Mouse (Mus musculus) stomach, postnatal 0 days (tissue): Measurements from ENCODE around the gene 1700069L16Rik. TPM values are rescaled to one million over a fixed set of nuclear protein-coding genes. Genes with fewer than 3 reads are reported as not detected.
A peak's percentile ranks its signal among the peaks of the same experiment; 100 is the strongest.

ENCODE experiments used
- ATAC-seq: fragments of 200-750 bp; cut with Nextera tagmentation; 2 replicates; pipeline ENCODE4 v1.8.0; 2017; ENCODE audit not compliant: low FRiP score, low TSS enrichment
- DNase-seq: peaks from one replicate; pipeline ENCODE4 v3.0.0-alpha.2; 2016; ENCODE audit warnings: low spot score
- H3K27ac ChIP-seq: fragments of 300-500 bp; sonication (generic); replicated peaks from 2 replicates; pipeline ENCODE4 v1.5.1; 2014; ENCODE audit warnings: mild to moderate bottlenecking, control low read depth
- H3K27me3 ChIP-seq: fragments of 300-500 bp; sonication (generic); 2 replicates; pipeline ENCODE4 v1.6.1; 2014; ENCODE audit warnings: low read length; ENCODE audit not compliant: control insufficient read depth, insufficient read depth
- H3K36me3 ChIP-seq: fragments of 300-500 bp; sonication (generic); 2 replicates; pipeline ENCODE4 v1.6.1; 2014; ENCODE audit warnings: low read length, mixed read lengths; ENCODE audit not compliant: control insufficient read depth, insufficient read depth
- H3K4me1 ChIP-seq: fragments of 300-500 bp; sonication (generic); replicated peaks from 2 replicates; pipeline ENCODE4 v1.6.1; 2014; ENCODE audit warnings: antibody characterized with exemption; ENCODE audit not compliant: control insufficient read depth, insufficient read depth
- H3K4me2 ChIP-seq: fragments of 300-500 bp; sonication (generic); replicated peaks from 2 replicates; pipeline ENCODE4 v1.6.1; 2014; ENCODE audit warnings: low read depth, mild to moderate bottlenecking, control low read depth, moderate library complexity
- H3K4me3 ChIP-seq: fragments of 300-500 bp; sonication (generic); 2 replicates; pipeline ENCODE4 v1.5.1; 2014; ENCODE audit warnings: low read depth, low read length, control low read depth
- H3K9ac ChIP-seq: fragments of 300-500 bp; sonication (generic); 2 replicates; pipeline ENCODE4 v1.6.1; 2014; ENCODE audit warnings: mild to moderate bottlenecking, low read length, control low read depth, mixed read lengths
- H3K9me3 ChIP-seq: fragments of 300-500 bp; sonication (generic); 2 replicates; pipeline ENCODE4 v1.6.1; 2016; ENCODE audit warnings: low read length; ENCODE audit not compliant: control insufficient read depth
- CTCF ChIP-seq: IDR thresholded peaks from 2 replicates; pipeline ENCODE4 v1.5.1; 2016; ENCODE audit warnings: antibody characterized with exemption, low read depth, mild to moderate bottlenecking, moderate library complexity
- EP300 ChIP-seq: optimal IDR thresholded peaks from 2 replicates; pipeline ENCODE3; 2016; ENCODE audit warnings: antibody characterized with exemption
- WGBS: fragments of 180-500 bp; shearing (Covaris S2); extraction: QIAGEN DNeasy Blood & Tissue Kit; methylation state at CpG from one replicate; pipeline ENCODE4 v1.1.7; 2014; 5-methylcytosine and 5-hydroxymethylcytosine counted together
- polyA plus RNA-seq: library from polyadenylated mRNA; unstranded; fragments of >200 nt; fragmentation: Nextera tagmentation; extraction: Ambion mirVana; gene quantifications from 2 replicates; pipeline ENCODE4 v1.2.1, GENCODE M21; 2015

The 1700069L16Rik gene
- polyA plus RNA-seq, 1 experiment from 2014 or later, result not detected

DNA sequence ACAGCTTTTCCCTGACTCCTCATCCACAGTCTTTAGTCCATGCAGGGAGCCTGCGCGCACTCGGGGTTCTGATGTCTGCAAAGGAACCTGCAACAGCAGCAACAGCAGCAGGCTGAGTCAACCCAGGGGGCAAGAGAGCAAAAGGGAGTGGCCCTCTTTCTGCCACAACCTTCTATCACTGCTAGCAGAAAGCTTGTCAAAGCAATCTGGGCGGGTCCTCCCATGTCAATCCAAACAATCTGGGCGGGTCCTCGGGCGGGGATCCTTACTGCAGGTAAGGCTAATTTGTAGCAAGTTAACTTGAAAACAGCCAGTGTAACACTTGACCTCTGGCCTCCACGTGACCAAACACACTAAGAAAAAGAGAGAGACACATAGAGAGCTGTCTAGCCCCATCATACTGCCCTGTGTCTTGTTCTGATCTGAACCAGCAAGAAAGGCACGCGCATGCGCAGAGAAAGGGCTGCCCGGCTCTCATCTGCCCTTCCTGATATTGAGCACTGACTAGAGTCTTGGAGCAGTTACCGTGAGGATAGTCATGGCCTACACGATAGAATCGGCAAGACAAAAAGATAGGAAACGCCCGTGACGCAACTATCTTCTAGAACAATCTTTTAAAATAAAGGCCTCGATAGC is 24.1 kb downstream of the 1700069L16Rik start:
- no peak overlapping the region for H3K27ac ChIP-seq
- DNase-seq (peak; percentile 26), ATAC-seq (no peak)
- no peaks in the 10 kb centered on the region for H3K36me3 ChIP-seq
- H3K27me3 ChIP-seq, result no peaks in the 10 kb centered on the region
- TF ChIP-seq CTCF, result no peak
- TF ChIP-seq EP300, result no peak
- H3K9me3 ChIP-seq, result no peaks in the 10 kb centered on the region
- H3K4me2 ChIP-seq, result no peak overlapping the region
- no peak overlapping the region for H3K9ac ChIP-seq
- no peaks in the 10 kb centered on the region for H3K4me1 ChIP-seq
- 67% methylated on average over 19 of the region's 19 CpGs for WGBS
- no peak overlapping the region for H3K4me3 ChIP-seq

DNA sequence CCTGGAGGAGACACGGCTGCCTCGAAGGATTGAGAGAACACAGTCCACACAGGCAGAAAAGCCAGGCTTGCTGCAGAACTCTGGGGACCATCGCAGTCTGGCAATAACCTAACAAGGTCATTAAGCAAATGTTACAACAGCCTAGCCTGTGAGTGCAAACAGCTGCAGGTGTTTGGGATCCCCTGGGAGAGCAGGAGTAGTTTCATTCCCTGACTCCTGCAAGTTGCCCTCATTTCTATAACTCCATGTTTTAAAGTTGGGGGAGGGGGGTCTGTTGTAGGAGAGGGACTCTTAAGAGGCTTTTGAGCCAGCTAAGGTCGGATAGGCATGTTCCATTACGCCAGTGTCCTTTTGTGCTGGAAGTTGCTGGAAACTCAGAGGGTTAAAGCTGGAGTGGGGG is 30.2 kb downstream of the 1700069L16Rik start:
- Histone ChIP-seq H3K27me3 (no peaks in the 10 kb centered on the region), H3K4me3 (no peak overlapping the region), H3K4me1 (no peaks in the 10 kb centered on the region), H3K36me3 (no peaks in the 10 kb centered on the region), H3K4me2 (no peak overlapping the region), H3K9ac (no peak overlapping the region), H3K9me3 (no peaks in the 10 kb centered on the region), H3K27ac (no peak overlapping the region)
- ATAC-seq (no peak), DNase-seq (no peak)
- no peak for TF ChIP-seq CTCF
- no peak for TF ChIP-seq EP300
- 33% methylated on average over 5 of the region's 5 CpGs for WGBS

DNA sequence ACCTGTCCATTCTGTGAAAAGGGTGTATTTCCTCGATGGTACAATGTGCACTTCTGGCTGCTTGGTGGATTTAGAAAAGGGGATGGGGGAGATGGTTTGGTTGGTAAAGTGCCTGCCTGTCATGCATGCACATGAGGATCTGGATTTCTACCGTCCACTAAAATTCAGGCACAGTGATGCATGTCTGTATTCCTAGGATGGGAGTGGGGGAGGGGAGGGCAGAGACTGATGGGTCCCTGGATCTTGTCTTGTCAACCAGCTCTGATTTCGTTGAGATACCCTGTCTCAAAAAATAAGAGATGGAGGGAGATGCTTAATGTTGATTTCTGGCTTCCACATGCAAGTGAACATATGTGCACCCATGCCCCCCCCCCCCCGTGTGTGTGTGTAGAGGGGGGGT is 30.6 kb downstream of the 1700069L16Rik start:
- Histone ChIP-seq H3K4me3 (no peak overlapping the region), H3K9me3 (no peaks in the 10 kb centered on the region), H3K27me3 (no peaks in the 10 kb centered on the region), H3K27ac (no peak overlapping the region), H3K36me3 (no peaks in the 10 kb centered on the region), H3K4me1 (no peaks in the 10 kb centered on the region), H3K9ac (no peak overlapping the region), H3K4me2 (no peak overlapping the region)
- no peak for TF ChIP-seq EP300
- no peak for TF ChIP-seq CTCF
- DNase-seq, result no peak
- no peak for ATAC-seq
- 58% methylated on average over 4 of the region's 4 CpGs for whole genome bisulfite sequencing

GRCm38 (mm10) chr5:113693196-113693755 is 31.3 kb downstream of the 1700069L16Rik start:
- Histone ChIP-seq H3K27ac (no peak overlapping the region), H3K27me3 (no peaks in the 10 kb centered on the region), H3K4me3 (no peak overlapping the region), H3K4me1 (no peaks in the 10 kb centered on the region), H3K9ac (no peak overlapping the region), H3K4me2 (no peak overlapping the region), H3K36me3 (no peaks in the 10 kb centered on the region), H3K9me3 (no peaks in the 10 kb centered on the region)
- 88% methylated on average over 8 of the region's 8 CpGs for WGBS
- DNase-seq, result no peak
- TF ChIP-seq CTCF, result no peak
- TF ChIP-seq EP300, result no peak
- ATAC-seq, result no peak

DNA sequence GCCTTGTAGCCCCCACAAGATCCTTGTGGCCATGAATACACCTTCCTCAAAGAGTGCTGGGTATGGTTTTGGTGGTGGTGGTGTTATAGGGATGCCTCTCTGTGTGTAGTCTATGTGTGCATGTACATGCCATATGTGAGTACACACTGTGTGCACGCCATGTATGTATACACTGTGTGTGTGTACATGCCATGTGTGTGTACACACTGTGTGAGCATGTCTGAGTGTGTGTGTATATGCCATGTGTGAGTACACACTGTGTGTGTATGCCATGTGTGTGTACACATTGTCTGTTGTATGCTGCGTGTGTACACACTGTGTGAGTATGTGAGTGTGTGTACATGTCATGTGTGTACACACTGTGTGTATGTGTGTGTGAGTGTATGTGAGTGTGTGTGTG is 33.7 kb downstream of the 1700069L16Rik start:
- no peak overlapping the region for H3K27ac ChIP-seq
- no peak overlapping the region for H3K9ac ChIP-seq
- no peak for DNase-seq
- H3K9me3 ChIP-seq, result no peaks in the 10 kb centered on the region
- no peaks in the 10 kb centered on the region for H3K36me3 ChIP-seq
- 85% methylated on average over 2 of the region's 2 CpGs for WGBS
- no peak overlapping the region for H3K4me2 ChIP-seq
- no peaks in the 10 kb centered on the region for H3K27me3 ChIP-seq
- no peak overlapping the region for H3K4me3 ChIP-seq
- no peaks in the 10 kb centered on the region for H3K4me1 ChIP-seq
- TF ChIP-seq CTCF, result no peak
- no peak for TF ChIP-seq EP300
- no peak for ATAC-seq

DNA sequence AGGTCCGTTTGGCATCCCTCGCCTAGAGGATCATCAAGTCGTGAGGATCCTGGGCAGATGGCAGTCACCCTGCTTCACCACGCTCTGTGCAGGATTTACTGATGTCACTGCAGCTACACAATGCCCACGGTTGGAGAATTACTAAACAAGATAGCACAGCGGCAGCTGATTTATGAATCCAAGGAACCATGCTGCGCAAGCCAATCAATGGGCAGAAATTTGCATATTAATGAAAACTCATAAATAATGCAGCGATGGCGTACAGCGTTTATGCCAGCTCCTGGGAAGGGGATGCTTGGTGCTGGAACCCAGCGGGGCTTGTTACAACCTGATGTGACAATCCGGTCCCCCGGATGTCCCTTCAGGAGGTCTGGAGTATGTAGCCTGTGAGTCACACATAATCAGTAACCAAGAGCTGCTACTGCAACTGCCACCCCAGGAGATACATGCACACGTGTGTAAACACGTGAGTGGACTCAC is 34.5 kb downstream of the 1700069L16Rik start:
- H3K4me3 ChIP-seq, result no peak overlapping the region

More for the DNA sequence above, 34.5 kb downstream of the 1700069L16Rik start:
- TF ChIP-seq CTCF (no peak), EP300 (no peak)
- 78% methylated on average over 15 of the region's 15 CpGs for WGBS
- Histone ChIP-seq H3K9me3 (no peaks in the 10 kb centered on the region), H3K36me3 (no peaks in the 10 kb centered on the region), H3K4me1 (no peaks in the 10 kb centered on the region), H3K27me3 (no peaks in the 10 kb centered on the region), H3K9ac (no peak overlapping the region), H3K27ac (no peak overlapping the region), H3K4me2 (no peak overlapping the region)
- ATAC-seq (no peak), DNase-seq (no peak)
